Mouse (Mus musculus): ENCODE measurements around the gene Gpr108. TPM values are rescaled to one million over a fixed set of nuclear protein-coding genes. Genes with fewer than 3 reads are reported as not detected.

Gene Gpr108
- polyA plus RNA-seq, 1 experiment from 2014 or later, result 37.0 TPM

DNA sequence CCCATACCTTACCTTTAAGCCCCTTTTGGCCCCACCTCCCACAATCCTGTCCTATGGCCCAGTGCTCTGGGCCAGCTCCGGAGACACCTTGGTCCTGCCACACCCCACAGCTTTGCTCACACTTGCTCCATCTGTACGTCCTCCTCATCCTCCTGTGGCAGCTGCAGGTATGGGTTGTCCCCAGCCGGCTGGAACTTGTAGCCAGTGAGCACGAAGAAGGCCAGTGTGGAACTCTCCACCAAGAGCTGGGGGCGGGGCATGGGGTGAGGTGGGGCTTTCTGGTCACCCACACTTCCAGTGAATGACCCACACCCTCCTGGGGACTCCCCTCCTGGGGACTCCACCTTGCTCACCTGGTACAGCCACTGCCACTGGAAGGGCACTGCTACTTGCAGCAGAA lies 12.4 kb downstream of the Gpr108 start:
- peak overlapping the region; percentile 46 for H3K4me3 ChIP-seq (ENCODE audit: low read length)

DNA sequence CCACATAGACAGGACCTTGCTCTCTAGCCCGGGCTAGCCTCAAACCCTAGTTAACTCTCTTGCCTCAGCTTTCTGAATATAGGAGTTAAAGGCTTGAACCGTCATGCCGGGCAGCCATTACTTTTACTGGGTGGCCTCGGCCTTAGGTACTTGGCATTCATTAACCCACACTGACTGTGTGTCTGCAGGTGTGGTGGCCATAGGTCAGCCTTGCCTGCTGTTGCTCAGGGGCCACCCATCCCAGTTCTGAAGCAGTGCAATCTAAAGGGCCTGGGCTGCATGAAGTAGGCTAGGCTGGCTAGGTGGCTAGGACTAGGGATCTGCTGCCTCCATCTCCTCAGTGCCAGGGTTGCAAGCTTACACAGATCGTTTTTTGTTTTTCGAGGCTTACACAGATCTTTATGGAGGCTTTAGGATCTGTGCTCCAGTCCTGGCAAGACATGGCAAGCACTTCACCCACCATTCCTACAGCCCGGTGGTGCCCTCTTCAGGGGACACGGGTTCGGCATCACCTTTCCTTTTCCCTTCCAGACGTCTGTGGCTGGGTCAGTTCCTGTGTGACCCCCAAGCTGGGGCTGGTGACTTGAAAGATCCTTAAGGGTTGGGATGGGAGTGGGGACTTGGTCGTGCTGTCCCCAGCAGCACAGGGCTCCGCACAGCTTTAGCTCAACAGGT lies 13.9 kb downstream of the Gpr108 start:
- Histone ChIP-seq H3K9me3 (ENCODE audit: control insufficient read depth, low read length) (no peaks in the 10 kb centered on the region), H3K4me1 (ENCODE audit: control insufficient read depth, insufficient read depth, low read length) (peaks cover 17% of the 10 kb centered on the region), H3K4me2 (ENCODE audit: low read depth, low read length) (peak overlapping the region; percentile 30), H3K27me3 (replicated peaks; ENCODE audit: control insufficient read depth, insufficient read depth, low read length) (no peaks in the 10 kb centered on the region), H3K4me3 (ENCODE audit: low read length) (peak overlapping the region; percentile 46), H3K9ac (ENCODE audit: low read depth, low read length) (peak overlapping the region; percentile 69), H3K27ac (ENCODE audit: low read length) (peak overlapping the region; percentile 86), H3K36me3 (ENCODE audit: control insufficient read depth, insufficient read depth, low read length) (peaks cover 27% of the 10 kb centered on the region)
- peak; percentile 84 for ATAC-seq
- WGBS, result 60% methylated on average over 12 of the region's 12 CpGs

More for the DNA sequence above, 12.4 kb downstream of the Gpr108 start:
- ATAC-seq, result no peak
- WGBS, result 75% methylated on average over 5 of the region's 5 CpGs
- Histone ChIP-seq H3K4me2 (ENCODE audit: low read depth, low read length) (peak overlapping the region; percentile 30), H3K27me3 (replicated peaks; ENCODE audit: control insufficient read depth, insufficient read depth, low read length) (no peaks in the 10 kb centered on the region), H3K9me3 (ENCODE audit: control insufficient read depth, low read length) (no peaks in the 10 kb centered on the region), H3K36me3 (ENCODE audit: control insufficient read depth, insufficient read depth, low read length) (peaks cover 27% of the 10 kb centered on the region), H3K27ac (ENCODE audit: low read length) (no peak overlapping the region), H3K9ac (ENCODE audit: low read depth, low read length) (no peak overlapping the region; the same call in 1 of the 2 replicates), H3K4me1 (ENCODE audit: control insufficient read depth, insufficient read depth, low read length) (peaks cover 12% of the 10 kb centered on the region)

DNA sequence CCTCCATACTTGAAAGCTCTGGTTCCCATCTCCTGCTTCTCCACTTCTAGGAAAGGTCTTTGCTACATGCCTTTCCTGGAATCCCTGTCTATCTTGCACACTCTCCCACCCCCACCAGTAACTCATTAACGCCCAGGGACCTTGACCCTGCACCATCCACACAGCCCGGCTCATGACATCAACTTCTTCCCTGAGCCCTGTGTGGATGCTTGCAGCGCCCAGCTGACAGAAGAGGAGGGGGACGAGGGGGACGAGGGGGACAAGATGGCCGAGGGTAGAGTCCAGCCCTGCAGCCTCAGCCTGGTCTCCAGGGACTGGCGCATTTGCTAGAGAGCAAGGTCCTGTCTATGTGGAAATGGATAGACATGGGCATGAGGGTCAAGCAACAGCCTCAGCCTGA lies 15.2 kb downstream of the Gpr108 start:
- Histone ChIP-seq H3K4me3 (ENCODE audit: low read length) (peak overlapping the region; percentile 46), H3K4me2 (ENCODE audit: low read depth, low read length) (peak overlapping the region; percentile 30)
- peak; percentile 80 for ATAC-seq

DNA sequence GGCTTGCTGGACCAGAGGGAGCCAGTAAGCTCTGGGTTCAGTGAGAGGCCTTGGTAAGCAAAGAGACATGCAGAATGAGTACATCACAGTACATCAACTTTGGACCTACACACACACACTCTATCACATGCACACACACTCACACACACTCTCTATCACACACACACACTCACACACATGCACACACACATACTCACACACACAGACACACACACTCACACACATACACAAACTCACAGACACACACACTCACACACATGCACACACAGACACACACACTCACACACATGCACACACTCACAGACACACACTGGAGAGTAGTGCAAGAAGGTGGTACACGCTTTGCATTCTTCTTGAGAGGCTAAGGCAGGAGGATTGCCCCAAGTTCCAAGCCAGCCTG lies 16.0 kb downstream of the Gpr108 start:
- no peak overlapping the region for H3K4me3 ChIP-seq (ENCODE audit: low read length)
- no peak for ATAC-seq
- no peak overlapping the region for H3K4me2 ChIP-seq (ENCODE audit: low read depth, low read length)
- 86% methylated on average over 1 of the region's 1 CpGs for WGBS
- H3K4me1 ChIP-seq (ENCODE audit: control insufficient read depth, insufficient read depth, low read length), result peaks cover 17% of the 10 kb centered on the region
- peak overlapping the region; percentile 86; the same call in 1 of the 2 replicates for H3K27ac ChIP-seq (ENCODE audit: low read length)
- no peaks in the 10 kb centered on the region for H3K27me3 ChIP-seq (replicated peaks; ENCODE audit: control insufficient read depth, insufficient read depth, low read length)
- H3K9me3 ChIP-seq (ENCODE audit: control insufficient read depth, low read length), result no peaks in the 10 kb centered on the region
- no peak overlapping the region for H3K9ac ChIP-seq (ENCODE audit: low read depth, low read length)
- peaks cover 17% of the 10 kb centered on the region for H3K36me3 ChIP-seq (ENCODE audit: control insufficient read depth, insufficient read depth, low read length)

More for the DNA sequence above, 15.2 kb downstream of the Gpr108 start:
- Histone ChIP-seq H3K36me3 (ENCODE audit: control insufficient read depth, insufficient read depth, low read length) (peaks cover 26% of the 10 kb centered on the region), H3K4me1 (ENCODE audit: control insufficient read depth, insufficient read depth, low read length) (peaks cover 17% of the 10 kb centered on the region), H3K9me3 (ENCODE audit: control insufficient read depth, low read length) (no peaks in the 10 kb centered on the region), H3K9ac (ENCODE audit: low read depth, low read length) (peak overlapping the region; percentile 69), H3K27ac (ENCODE audit: low read length) (peak overlapping the region; percentile 86), H3K27me3 (replicated peaks; ENCODE audit: control insufficient read depth, insufficient read depth, low read length) (no peaks in the 10 kb centered on the region)
- 35% methylated on average over 7 of the region's 7 CpGs for WGBS

DNA sequence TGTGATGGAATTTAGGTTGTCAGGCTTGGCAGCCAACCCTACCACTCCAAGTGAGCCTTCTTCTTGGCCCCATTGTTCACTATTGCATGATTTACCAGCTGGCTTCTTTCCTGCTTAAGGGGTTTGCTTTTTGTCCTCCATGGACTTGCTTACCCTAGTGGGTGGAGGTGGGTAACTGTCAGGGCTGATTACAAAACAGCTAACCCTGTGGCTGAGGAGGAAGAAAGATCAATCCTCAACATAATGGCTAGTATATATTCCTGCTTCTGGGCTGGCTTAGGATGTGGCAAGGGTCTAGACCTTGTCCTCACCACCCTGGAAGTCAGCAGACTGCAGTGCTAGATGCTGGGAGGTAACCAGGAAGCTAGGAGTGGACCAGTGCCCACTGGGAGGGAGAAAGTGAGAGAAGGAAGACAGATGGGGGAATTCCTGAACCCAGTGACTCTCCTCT lies 16.9 kb downstream of the Gpr108 start:
- H3K4me2 ChIP-seq (ENCODE audit: low read depth, low read length), result no peak overlapping the region
- no peaks in the 10 kb centered on the region for H3K27me3 ChIP-seq (replicated peaks; ENCODE audit: control insufficient read depth, insufficient read depth, low read length)
- no peaks in the 10 kb centered on the region for H3K9me3 ChIP-seq (ENCODE audit: control insufficient read depth, low read length)
- H3K4me1 ChIP-seq (ENCODE audit: control insufficient read depth, insufficient read depth, low read length), result peaks cover 17% of the 10 kb centered on the region
- ATAC-seq, result no peak
- H3K27ac ChIP-seq (ENCODE audit: low read length), result peak overlapping the region; percentile 42
- H3K9ac ChIP-seq (ENCODE audit: low read depth, low read length), result no peak overlapping the region
- H3K4me3 ChIP-seq (ENCODE audit: low read length), result no peak overlapping the region
- peaks cover 9% of the 10 kb centered on the region; the same call in 1 of the 2 replicates for H3K36me3 ChIP-seq (ENCODE audit: control insufficient read depth, insufficient read depth, low read length)

DNA sequence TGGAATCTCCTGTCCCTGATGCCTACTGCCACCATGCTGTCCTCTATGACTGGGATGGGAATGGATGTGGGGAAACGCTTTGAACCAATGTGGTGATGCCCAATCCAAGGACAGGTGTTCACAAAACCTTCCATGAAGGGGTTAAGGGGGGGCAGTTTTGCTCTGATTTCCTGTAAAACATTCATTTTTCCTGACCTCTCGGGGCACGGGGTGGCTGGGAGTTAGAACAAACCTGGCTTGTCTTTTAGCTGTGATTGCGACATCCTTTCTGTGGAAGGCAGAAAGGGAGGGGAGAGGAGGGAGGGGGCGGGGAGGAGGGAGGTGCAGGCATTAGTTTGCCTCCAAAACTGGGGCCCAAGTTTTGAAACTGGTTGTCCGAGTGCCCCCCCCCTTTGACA lies 17.5 kb downstream of the Gpr108 start:
- Histone ChIP-seq H3K27ac (ENCODE audit: low read length) (no peak overlapping the region), H3K4me2 (ENCODE audit: low read depth, low read length) (no peak overlapping the region), H3K9ac (ENCODE audit: low read depth, low read length) (no peak overlapping the region), H3K4me3 (ENCODE audit: low read length) (no peak overlapping the region), H3K27me3 (replicated peaks; ENCODE audit: control insufficient read depth, insufficient read depth, low read length) (no peaks in the 10 kb centered on the region), H3K36me3 (ENCODE audit: control insufficient read depth, insufficient read depth, low read length) (peaks cover 4% of the 10 kb centered on the region; the same call in 1 of the 2 replicates), H3K9me3 (ENCODE audit: control insufficient read depth, low read length) (no peaks in the 10 kb centered on the region), H3K4me1 (ENCODE audit: control insufficient read depth, insufficient read depth, low read length) (peaks cover 17% of the 10 kb centered on the region)
- 52% methylated on average over 6 of the region's 6 CpGs for WGBS
- no peak for ATAC-seq

DNA sequence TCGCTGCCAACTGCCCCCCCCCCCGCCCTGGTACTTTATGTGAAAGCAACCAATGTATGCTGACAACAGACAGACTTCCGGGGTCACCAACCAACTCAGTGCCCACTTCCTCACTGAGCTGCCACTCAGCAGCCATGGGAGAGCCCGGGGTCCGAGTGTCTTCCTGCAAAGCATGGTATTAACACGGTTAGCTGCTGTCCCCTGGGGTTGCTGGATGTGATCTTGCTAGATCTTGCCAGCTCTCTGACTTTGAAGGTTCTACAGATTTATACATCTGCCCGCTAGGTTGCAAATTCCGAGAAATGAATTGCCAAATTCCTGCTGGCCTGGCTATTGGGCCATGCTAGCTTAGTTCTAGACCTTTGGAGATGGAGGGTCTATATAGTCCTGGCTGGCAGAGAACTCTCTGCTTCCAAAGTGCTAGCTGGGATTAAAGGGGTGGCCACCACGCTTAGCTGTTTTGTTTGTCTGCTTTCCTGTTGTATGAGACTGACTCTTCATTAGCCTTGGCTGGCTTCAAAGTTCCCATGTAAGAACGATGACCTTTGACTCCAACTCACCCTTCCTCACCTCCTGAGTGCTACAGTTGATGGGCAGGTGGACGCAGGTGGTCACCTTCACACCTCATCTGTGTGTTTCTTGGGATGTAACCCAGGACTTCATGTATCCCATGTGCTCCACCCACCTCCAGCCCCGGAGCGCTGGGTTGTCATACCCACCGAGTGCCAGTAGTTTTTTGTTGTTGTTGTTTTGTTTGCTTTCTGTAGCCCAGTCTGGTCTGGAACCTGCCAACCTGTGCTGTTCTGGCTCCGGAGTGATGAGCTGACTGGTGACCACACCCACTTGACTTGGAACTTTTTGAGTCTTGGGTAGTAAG lies 18.2 kb downstream of the Gpr108 start:
- no peak for ATAC-seq
- WGBS, result 78% methylated on average over 15 of the region's 15 CpGs

DNA sequence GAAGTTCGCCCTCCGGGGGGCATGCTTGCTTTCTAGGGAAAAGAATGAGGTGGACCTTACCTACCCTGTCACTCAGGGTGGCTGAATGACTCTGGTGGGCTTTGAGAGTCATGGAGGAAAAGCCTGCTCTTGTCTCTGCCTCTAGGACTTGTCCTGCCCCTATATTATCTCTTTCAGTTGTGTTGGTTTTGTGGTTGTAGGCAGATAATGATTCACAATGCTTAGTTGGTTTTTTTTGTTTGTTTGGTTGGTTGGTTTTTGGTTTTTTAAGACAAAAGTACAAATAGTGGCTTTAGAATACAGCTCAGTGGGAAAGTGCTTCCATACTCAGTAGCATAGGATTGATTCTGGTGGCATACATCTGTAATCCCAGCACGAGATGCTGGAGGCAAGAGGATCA lies 19.4 kb downstream of the Gpr108 start:
- Histone ChIP-seq H3K36me3 (ENCODE audit: control insufficient read depth, insufficient read depth, low read length) (no peaks in the 10 kb centered on the region), H3K9ac (ENCODE audit: low read depth, low read length) (no peak overlapping the region), H3K9me3 (ENCODE audit: control insufficient read depth, low read length) (no peaks in the 10 kb centered on the region), H3K27me3 (replicated peaks; ENCODE audit: control insufficient read depth, insufficient read depth, low read length) (no peaks in the 10 kb centered on the region), H3K4me2 (ENCODE audit: low read depth, low read length) (no peak overlapping the region), H3K4me1 (ENCODE audit: control insufficient read depth, insufficient read depth, low read length) (peaks cover 14% of the 10 kb centered on the region), H3K4me3 (ENCODE audit: low read length) (no peak overlapping the region), H3K27ac (ENCODE audit: low read length) (no peak overlapping the region)
- 84% methylated on average over 3 of the region's 3 CpGs for WGBS
- ATAC-seq, result no peak

More for the DNA sequence above, 18.2 kb downstream of the Gpr108 start:
- H3K4me2 ChIP-seq (ENCODE audit: low read depth, low read length), result no peak overlapping the region
- H3K27me3 ChIP-seq (replicated peaks; ENCODE audit: control insufficient read depth, insufficient read depth, low read length), result no peaks in the 10 kb centered on the region
- peaks cover 14% of the 10 kb centered on the region for H3K4me1 ChIP-seq (ENCODE audit: control insufficient read depth, insufficient read depth, low read length)
- H3K9me3 ChIP-seq (ENCODE audit: control insufficient read depth, low read length), result no peaks in the 10 kb centered on the region
- H3K4me3 ChIP-seq (ENCODE audit: low read length), result no peak overlapping the region
- H3K9ac ChIP-seq (ENCODE audit: low read depth, low read length), result no peak overlapping the region
- H3K27ac ChIP-seq (ENCODE audit: low read length), result no peak overlapping the region
- H3K36me3 ChIP-seq (ENCODE audit: control insufficient read depth, insufficient read depth, low read length), result no peaks in the 10 kb centered on the region

DNA sequence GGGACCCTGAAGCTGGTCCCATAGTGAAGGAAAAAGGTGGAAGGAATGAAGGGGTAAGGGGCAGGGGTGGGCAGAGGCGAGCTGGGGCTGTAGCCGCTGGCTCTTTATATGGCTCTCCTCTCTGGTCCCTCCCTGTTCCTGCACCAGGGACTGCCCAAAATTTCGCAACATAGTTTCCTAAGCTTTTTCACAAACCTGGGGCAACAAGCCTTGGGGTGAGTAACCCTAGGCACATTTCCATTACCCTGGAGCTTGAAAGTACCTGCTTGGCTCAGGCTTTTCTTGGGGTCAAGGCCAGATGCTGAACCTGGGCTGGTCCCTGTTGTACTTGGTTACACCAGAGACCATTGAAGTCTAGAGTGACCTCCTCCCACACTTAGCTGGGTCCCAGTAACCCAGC lies 20.2 kb downstream of the Gpr108 start, which contains the start of gene C3:
TSS of gene C3 (minus strand) at position 123 of the 400 bp plus-strand sequence.
- H3K9ac ChIP-seq (ENCODE audit: low read depth, low read length), result no peak within 1 kb of the TSS
- no peak within 1 kb of the TSS for H3K4me3 ChIP-seq (ENCODE audit: low read length)
- ATAC-seq, result no peak
- WGBS, result 73% methylated on average over 3 of the region's 3 CpGs
- no peaks in the 10 kb centered on the region for H3K9me3 ChIP-seq (ENCODE audit: control insufficient read depth, low read length)
- H3K27me3 ChIP-seq (replicated peaks; ENCODE audit: control insufficient read depth, insufficient read depth, low read length), result no peaks in the 10 kb centered on the region; the same call in 1 of the 2 replicates
- H3K36me3 ChIP-seq (ENCODE audit: control insufficient read depth, insufficient read depth, low read length), result no peaks in the 10 kb centered on the region
- no peak within 1 kb of the TSS for H3K4me2 ChIP-seq (ENCODE audit: low read depth, low read length)
- H3K27ac ChIP-seq (ENCODE audit: low read length), result no peak within 1 kb of the TSS
- peaks cover 14% of the 10 kb centered on the region for H3K4me1 ChIP-seq (ENCODE audit: control insufficient read depth, insufficient read depth, low read length)
